Mouse (Mus musculus) cortical plate, adult 2 months (tissue): ENCODE measurements around the gene Map3k9. TPM values are rescaled to one million over a fixed set of nuclear protein-coding genes. Genes with fewer than 3 reads are reported as not detected.

Experiments
- H3K27ac ChIP-seq: fragments of 200-500 bp; 2 replicates; pipeline ENCODE4 v1.5.1; 2012; ENCODE audit warnings: low read length, control low read depth, inconsistent platforms; ENCODE audit not compliant: insufficient read depth
- H3K4me1 ChIP-seq: fragments of 200-500 bp; 2 replicates; pipeline ENCODE4 v1.6.1; 2011; ENCODE audit warnings: low read length; ENCODE audit not compliant: control insufficient read depth, insufficient read depth
- H3K4me3 ChIP-seq: fragments of 200-500 bp; 2 replicates; pipeline ENCODE4 v1.5.1; 2011; ENCODE audit warnings: mild to moderate bottlenecking, low read length, control low read depth; ENCODE audit not compliant: insufficient read depth
- CTCF ChIP-seq: fragments of 200-500 bp; IDR thresholded peaks from 2 replicates; pipeline ENCODE4 v1.5.1; 2011; ENCODE audit warnings: mild to moderate bottlenecking, control low read depth, low read length; ENCODE audit not compliant: insufficient read depth; ENCODE audit errors: extremely low read depth
- POLR2A ChIP-seq: fragments of 200-500 bp; IDR thresholded peaks from 2 replicates; pipeline ENCODE4 v1.6.1; 2011; ENCODE audit warnings: mild to moderate bottlenecking, low read length, control low read depth; ENCODE audit not compliant: insufficient read depth; ENCODE audit errors: extremely low read depth
- polyA plus RNA-seq: library from polyadenylated mRNA; depleted of rRNA; stranded (reverse); fragments of >200 nt; gene quantifications from 2 replicates; pipeline ENCODE4 v1.2.3, GENCODE M21; 2012

The Map3k9 gene
- polyA plus RNA-seq, 1 experiment: 18.3 TPM

GRCm38 (mm10) chr12:81808596-81808995, 27.6 kb upstream of the Map3k9 start:
- H3K4me3 ChIP-seq: no peak overlapping the region
- no peaks in the 10 kb centered on the region for H3K4me1 ChIP-seq
- no peak overlapping the region for H3K27ac ChIP-seq
- TF ChIP-seq POLR2A (no peak), CTCF (no peak)

- H3K27ac ChIP-seq: no peak overlapping the region
- H3K4me3 ChIP-seq: no peak overlapping the region
- TF ChIP-seq CTCF: no peak
- no peak for TF ChIP-seq POLR2A
- no peaks in the 10 kb centered on the region for H3K4me1 ChIP-seq
Observed at GRCm38 (mm10) chr12:81807953-81808352, 27.0 kb upstream of the Map3k9 start.

- no peak overlapping the region for H3K27ac ChIP-seq
- no peak for TF ChIP-seq POLR2A
- TF ChIP-seq CTCF: no peak
- H3K4me3 ChIP-seq: no peak overlapping the region
- H3K4me1 ChIP-seq: no peaks in the 10 kb centered on the region
Observed at GRCm38 (mm10) chr12:81807529-81807837, 26.5 kb upstream of the Map3k9 start.

GRCm38 (mm10) chr12:81806759-81807528, 26.0 kb upstream of the Map3k9 start:
- H3K27ac ChIP-seq: no peak overlapping the region
- H3K4me1 ChIP-seq: no peaks in the 10 kb centered on the region
- no peak overlapping the region for H3K4me3 ChIP-seq
- TF ChIP-seq POLR2A: no peak
- TF ChIP-seq CTCF: no peak

- peaks cover 2% of the 10 kb centered on the region; the same call in 1 of the 2 replicates for H3K4me1 ChIP-seq
- TF ChIP-seq CTCF (no peak), POLR2A (no peak)
- no peak overlapping the region for H3K4me3 ChIP-seq
- H3K27ac ChIP-seq: no peak overlapping the region
Observed at GRCm38 (mm10) chr12:81806114-81806513, 25.1 kb upstream of the Map3k9 start.

- no peak for TF ChIP-seq POLR2A
- no peak for TF ChIP-seq CTCF
- peaks cover 2% of the 10 kb centered on the region; the same call in 1 of the 2 replicates for H3K4me1 ChIP-seq
- no peak overlapping the region for H3K4me3 ChIP-seq
- H3K27ac ChIP-seq: no peak overlapping the region
Observed at GRCm38 (mm10) chr12:81803803-81804202, 22.8 kb upstream of the Map3k9 start.

- TF ChIP-seq POLR2A: no peak
- TF ChIP-seq CTCF: no peak
- peaks cover 2% of the 10 kb centered on the region; the same call in 1 of the 2 replicates for H3K4me1 ChIP-seq
- H3K27ac ChIP-seq: no peak overlapping the region
- no peak overlapping the region for H3K4me3 ChIP-seq
Observed at GRCm38 (mm10) chr12:81803016-81803415, 22.0 kb upstream of the Map3k9 start.

GRCm38 (mm10) chr12:81801134-81801533, 20.2 kb upstream of the Map3k9 start:
- TF ChIP-seq CTCF: no peak
- no peak for TF ChIP-seq POLR2A
- H3K27ac ChIP-seq: no peak overlapping the region
- H3K4me3 ChIP-seq: no peak overlapping the region
- H3K4me1 ChIP-seq: peaks cover 2% of the 10 kb centered on the region; the same call in 1 of the 2 replicates

GRCm38 (mm10) chr12:81796541-81796940, 15.6 kb upstream of the Map3k9 start:
- H3K4me3 ChIP-seq: no peak overlapping the region
- H3K27ac ChIP-seq: no peak overlapping the region
- H3K4me1 ChIP-seq: peaks cover 2% of the 10 kb centered on the region; the same call in 1 of the 2 replicates
- TF ChIP-seq POLR2A: no peak
- TF ChIP-seq CTCF: peak; percentile 90

- H3K4me1 ChIP-seq: no peaks in the 10 kb centered on the region
- TF ChIP-seq CTCF: no peak
- TF ChIP-seq POLR2A: no peak
- no peak overlapping the region for H3K4me3 ChIP-seq
Observed at GRCm38 (mm10) chr12:81792511-81793218, 11.7 kb upstream of the Map3k9 start.

More at GRCm38 (mm10) chr12:81792511-81793218, 11.7 kb upstream of the Map3k9 start:
- H3K27ac ChIP-seq: no peak overlapping the region
